Mouse (Mus musculus) olfactory bulb, adult 2 months (tissue): ENCODE measurements around the gene Cacna1f.

ENCODE experiments used
- CTCF ChIP-seq: fragments of 200-500 bp; IDR thresholded peaks from 2 replicates; pipeline ENCODE4 v1.5.1; 2012; ENCODE audit warnings: low read depth, mild to moderate bottlenecking, low read length, moderate library complexity; ENCODE audit not compliant: insufficient read depth
- POLR2A ChIP-seq: fragments of 200-500 bp; IDR thresholded peaks from 2 replicates; pipeline ENCODE4 v1.6.1; 2012; ENCODE audit warnings: mild to moderate bottlenecking, low read depth, low read length, moderate library complexity; ENCODE audit not compliant: insufficient read depth

DNA sequence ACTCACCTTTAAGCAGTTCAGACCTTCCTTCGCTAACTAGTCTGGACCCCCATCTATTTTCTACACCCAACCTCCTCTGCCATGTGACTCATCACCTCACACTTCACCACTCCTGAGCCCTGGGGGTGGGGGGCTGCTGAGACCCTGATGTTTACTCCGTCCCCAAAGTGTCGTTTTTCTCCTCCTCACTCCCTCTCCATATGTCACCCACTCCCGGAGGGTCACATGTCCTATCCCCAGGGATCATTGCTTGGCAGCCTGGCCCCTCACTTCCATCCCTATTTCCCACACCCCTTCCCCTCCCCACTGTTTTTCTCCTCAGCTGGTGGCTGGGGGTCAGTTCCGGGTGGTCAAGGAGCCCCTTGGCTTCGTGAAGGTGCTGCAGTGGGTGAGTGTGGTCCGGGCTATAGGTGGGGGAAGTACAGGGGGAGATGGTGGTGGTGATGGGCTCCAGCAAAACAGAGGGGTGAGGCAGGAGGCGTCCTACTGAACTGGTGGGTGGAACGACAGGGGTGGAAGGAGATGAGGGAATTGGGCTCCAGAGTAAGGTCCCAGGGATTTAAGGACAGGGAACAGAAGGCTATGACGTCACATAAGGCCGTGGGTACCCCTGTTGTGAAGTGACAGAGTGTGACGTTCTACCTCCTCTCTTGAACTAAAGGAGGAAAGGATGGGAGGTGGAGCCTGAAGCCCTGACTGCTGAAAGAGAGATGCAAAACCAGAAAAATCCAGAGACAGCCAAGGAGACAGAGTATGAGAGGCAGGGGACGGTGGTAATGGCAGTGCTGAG, 32.8 kb downstream of the Cacna1f start:
- TF ChIP-seq CTCF = no peak
- no peak for TF ChIP-seq POLR2A
